Mouse (Mus musculus) midbrain, embryonic 11.5 days (tissue): Measurements from ENCODE around the gene Spon1. TPM values are rescaled to one million over a fixed set of nuclear protein-coding genes. Genes with fewer than 3 reads are reported as not detected.

Experiments
- ATAC-seq: fragments of 200-750 bp; cut with Nextera tagmentation; 2 replicates; pipeline ENCODE4 v1.8.0; 2017; ENCODE audit warnings: moderate TSS enrichment, moderate library complexity; ENCODE audit not compliant: low FRiP score
- DNase-seq: peaks from one replicate; pipeline ENCODE4 v3.0.0; 2015; ENCODE audit warnings: low spot score; ENCODE audit errors: missing footprints
- H3K27ac ChIP-seq: fragments of 300-500 bp; sonication (generic); 2 replicates; pipeline ENCODE4 v1.5.1; 2014; ENCODE audit warnings: low read depth, low read length
- H3K27me3 ChIP-seq: fragments of 300-500 bp; sonication (generic); 2 replicates; pipeline ENCODE4 v1.6.1; 2014; ENCODE audit warnings: mild to moderate bottlenecking, low read length, moderate library complexity, mixed read lengths; ENCODE audit not compliant: control insufficient read depth, insufficient read depth
- H3K36me3 ChIP-seq: fragments of 300-500 bp; sonication (generic); 2 replicates; pipeline ENCODE4 v1.6.1; 2014; ENCODE audit warnings: mild to moderate bottlenecking, low read length, moderate library complexity, mixed read lengths; ENCODE audit not compliant: control insufficient read depth, insufficient read depth
- H3K4me1 ChIP-seq: fragments of 300-500 bp; sonication (generic); 2 replicates; pipeline ENCODE4 v1.6.1; 2014; ENCODE audit warnings: low read length; ENCODE audit not compliant: control insufficient read depth, insufficient read depth
- H3K4me2 ChIP-seq: fragments of 300-500 bp; sonication (generic); 2 replicates; pipeline ENCODE4 v1.6.1; 2014; ENCODE audit warnings: mild to moderate bottlenecking, moderate library complexity
- H3K4me3 ChIP-seq: fragments of 300-500 bp; sonication (generic); 2 replicates; pipeline ENCODE4 v1.5.1; 2014; ENCODE audit warnings: low read depth, low read length
- H3K9ac ChIP-seq: fragments of 300-500 bp; sonication (generic); 2 replicates; pipeline ENCODE4 v1.6.1; 2014; ENCODE audit warnings: low read length
- H3K9me3 ChIP-seq: fragments of 300-500 bp; sonication (generic); 2 replicates; pipeline ENCODE4 v1.6.1; 2016; ENCODE audit warnings: low read length; ENCODE audit not compliant: control insufficient read depth
- WGBS: fragments of 180-500 bp; shearing (Covaris S2); extraction: QIAGEN DNeasy Blood & Tissue Kit; methylation state at CpG from one replicate; pipeline ENCODE4 v1.1.7; 2014; 5-methylcytosine and 5-hydroxymethylcytosine counted together
- polyA plus RNA-seq: library from polyadenylated mRNA; unstranded; fragments of >200 nt; fragmentation: Nextera tagmentation; extraction: Ambion mirVana; gene quantifications from 2 replicates; pipeline ENCODE4 v1.2.1, GENCODE M21; 2014

The Spon1 gene
- polyA plus RNA-seq, 1 experiment from 2014 or later = 61.3 TPM

GRCm38 (mm10) chr7:114058166-114058565 is 292.4 kb downstream of the Spon1 start:
- Histone ChIP-seq H3K9ac (no peak overlapping the region), H3K36me3 (no peaks in the 10 kb centered on the region), H3K27me3 (no peaks in the 10 kb centered on the region), H3K9me3 (no peaks in the 10 kb centered on the region), H3K4me2 (no peak overlapping the region), H3K27ac (no peak overlapping the region), H3K4me3 (no peak overlapping the region), H3K4me1 (no peaks in the 10 kb centered on the region)
- no peak for DNase-seq
- no peak for ATAC-seq
- 93% methylated on average over 16 of the region's 16 CpGs for WGBS

GRCm38 (mm10) chr7:114058927-114059441 is 293.2 kb downstream of the Spon1 start:
- Histone ChIP-seq H3K9me3 (no peaks in the 10 kb centered on the region), H3K36me3 (no peaks in the 10 kb centered on the region), H3K4me2 (no peak overlapping the region), H3K9ac (no peak overlapping the region), H3K27ac (no peak overlapping the region), H3K4me1 (no peaks in the 10 kb centered on the region), H3K27me3 (no peaks in the 10 kb centered on the region), H3K4me3 (no peak overlapping the region)
- ATAC-seq (no peak), DNase-seq (no peak)
- WGBS = 90% methylated on average over 6 of the region's 6 CpGs

- ATAC-seq = no peak
- 95% methylated on average over 6 of the region's 6 CpGs for whole genome bisulfite sequencing
These were observed 294.6 kb downstream of the Spon1 start for GRCm38 (mm10) chr7:114060445-114060844.

GRCm38 (mm10) chr7:114062451-114062850 is 296.7 kb downstream of the Spon1 start:
- Histone ChIP-seq H3K4me2 (no peak overlapping the region), H3K27ac (no peak overlapping the region), H3K9ac (no peak overlapping the region), H3K36me3 (no peaks in the 10 kb centered on the region), H3K9me3 (no peaks in the 10 kb centered on the region), H3K27me3 (no peaks in the 10 kb centered on the region), H3K4me1 (peaks cover 14% of the 10 kb centered on the region), H3K4me3 (no peak overlapping the region)
- DNase-seq = no peak
- WGBS = 56% methylated on average over 1 of the region's 1 CpGs
- no peak for ATAC-seq

More at GRCm38 (mm10) chr7:114060445-114060844, 294.6 kb downstream of the Spon1 start:
- no peak overlapping the region for H3K4me2 ChIP-seq
- no peak overlapping the region for H3K27ac ChIP-seq
- peaks cover 3% of the 10 kb centered on the region; the same call in 1 of the 2 replicates for H3K4me1 ChIP-seq
- no peak overlapping the region for H3K9ac ChIP-seq
- DNase-seq = no peak
- no peaks in the 10 kb centered on the region for H3K9me3 ChIP-seq
- H3K36me3 ChIP-seq = no peaks in the 10 kb centered on the region
- no peak overlapping the region for H3K4me3 ChIP-seq
- H3K27me3 ChIP-seq = no peaks in the 10 kb centered on the region

- 80% methylated on average over 8 of the region's 8 CpGs for WGBS
- ATAC-seq = no peak
- H3K4me3 ChIP-seq = no peak overlapping the region
- H3K9ac ChIP-seq = no peak overlapping the region
- H3K27ac ChIP-seq = no peak overlapping the region
- no peak overlapping the region for H3K4me2 ChIP-seq
- no peaks in the 10 kb centered on the region for H3K9me3 ChIP-seq
- DNase-seq = no peak
- no peaks in the 10 kb centered on the region for H3K27me3 ChIP-seq
- H3K36me3 ChIP-seq = no peaks in the 10 kb centered on the region
- H3K4me1 ChIP-seq = peaks cover 14% of the 10 kb centered on the region
These were observed 297.7 kb downstream of the Spon1 start for GRCm38 (mm10) chr7:114063534-114063933.

- no peak overlapping the region for H3K27ac ChIP-seq
- ATAC-seq (no peak), DNase-seq (no peak)
- H3K36me3 ChIP-seq = no peaks in the 10 kb centered on the region
- no peaks in the 10 kb centered on the region for H3K9me3 ChIP-seq
- no peak overlapping the region for H3K4me3 ChIP-seq
- no peaks in the 10 kb centered on the region for H3K27me3 ChIP-seq
- H3K4me2 ChIP-seq = no peak overlapping the region
- 90% methylated on average over 6 of the region's 6 CpGs for WGBS
- no peak overlapping the region for H3K9ac ChIP-seq
- H3K4me1 ChIP-seq = peaks cover 14% of the 10 kb centered on the region
These were observed 298.2 kb downstream of the Spon1 start for GRCm38 (mm10) chr7:114063966-114064365.

- H3K27ac ChIP-seq = no peak overlapping the region
- DNase-seq = no peak
- no peak overlapping the region for H3K4me3 ChIP-seq
- ATAC-seq = no peak
- WGBS = 29% methylated on average over 11 of the region's 11 CpGs
- no peak overlapping the region for H3K4me2 ChIP-seq
- H3K36me3 ChIP-seq = no peaks in the 10 kb centered on the region
- peaks cover 14% of the 10 kb centered on the region for H3K4me1 ChIP-seq
- no peaks in the 10 kb centered on the region for H3K9me3 ChIP-seq
- no peak overlapping the region for H3K9ac ChIP-seq
- H3K27me3 ChIP-seq = no peaks in the 10 kb centered on the region
These were observed 299.8 kb downstream of the Spon1 start for GRCm38 (mm10) chr7:114065407-114066185.

GRCm38 (mm10) chr7:114066529-114067178 is 300.9 kb downstream of the Spon1 start:
- DNase-seq = peak; percentile 99
- H3K9me3 ChIP-seq = no peaks in the 10 kb centered on the region
- H3K9ac ChIP-seq = peak overlapping the region; percentile 47
- H3K27ac ChIP-seq = no peak overlapping the region
- H3K36me3 ChIP-seq = no peaks in the 10 kb centered on the region
- peak overlapping the region; percentile 45 for H3K4me2 ChIP-seq
- 5% methylated on average over 14 of the region's 14 CpGs for WGBS
- peak; percentile 86 for ATAC-seq
- H3K4me1 ChIP-seq = peaks cover 14% of the 10 kb centered on the region
- peak overlapping the region; percentile 18; the same call in 1 of the 2 replicates for H3K4me3 ChIP-seq
- H3K27me3 ChIP-seq = no peaks in the 10 kb centered on the region

- 83% methylated on average over 11 of the region's 11 CpGs for WGBS
These were observed 303.2 kb downstream of the Spon1 start for GRCm38 (mm10) chr7:114068956-114069533.

More at GRCm38 (mm10) chr7:114068956-114069533, 303.2 kb downstream of the Spon1 start:
- ATAC-seq (no peak), DNase-seq (no peak)
- Histone ChIP-seq H3K36me3 (no peaks in the 10 kb centered on the region), H3K9me3 (no peaks in the 10 kb centered on the region), H3K4me3 (no peak overlapping the region), H3K9ac (no peak overlapping the region), H3K4me1 (peaks cover 14% of the 10 kb centered on the region), H3K27me3 (no peaks in the 10 kb centered on the region), H3K4me2 (no peak overlapping the region), H3K27ac (no peak overlapping the region)
